8 mouse cellular contexts compared by ENCODE assay signal in genomic region chr6:114875018-114875558, GRCm38 (mm10).
DNase-seq lines count a peak whose midpoint lies in the region; ATAC-seq and TF ChIP-seq lines count a peak whose summit lies in the region.

No protein-coding gene starts in this region.

- no peak; the same call in 1 of the 2 replicates for TF ChIP-seq POLR2A in brain, embryonic 14.5 days (IDR thresholded peaks at IDR 0.05; ENCODE audit: borderline replicate concordance, extremely low read depth, insufficient read depth, insufficient read length, poor library complexity, severe bottlenecking)

- H3K9me3 ChIP-seq in heart, embryonic 11.5 days (replicated peaks; ENCODE audit: control insufficient read depth, low read length): no peaks in the 10 kb centered on the region
- H3K9me3 ChIP-seq in kidney, embryonic 15.5 days (replicated peaks): no peaks in the 10 kb centered on the region

- ATAC-seq in erythroblast, adult 5-6 weeks (replicated peaks; ENCODE audit: low FRiP score, poor library complexity, severe bottlenecking): peak; percentile 69
- peak; percentile 79 for ATAC-seq in heart, embryonic 11.5 days (replicated peaks; ENCODE audit: insufficient number of reproducible peaks, low FRiP score, low TSS enrichment)
- peak; percentile 85 for ATAC-seq in kidney, embryonic 15.5 days (replicated peaks; ENCODE audit: low FRiP score)

- peak overlapping the region; percentile 94 for H3K4me2 ChIP-seq in heart, embryonic 11.5 days
- H3K4me2 ChIP-seq in kidney, embryonic 15.5 days: peak overlapping the region; percentile 85

- H3K9ac ChIP-seq in heart, embryonic 11.5 days (ENCODE audit: low read depth, low read length): peak overlapping the region; percentile 82
- H3K9ac ChIP-seq in kidney, embryonic 15.5 days: peak overlapping the region; percentile 65

- no peaks in the 10 kb centered on the region for H3K27me3 ChIP-seq in heart, embryonic 11.5 days (ENCODE audit: control insufficient read depth, insufficient read depth, low read length)
- H3K27me3 ChIP-seq in kidney, embryonic 15.5 days: no peaks in the 10 kb centered on the region

- DNase-seq in CD4-positive helper T cell, adult 2 months (ENCODE audit: low read depth, low spot score): peak; percentile 87
- peak; percentile 98 for DNase-seq in brain, embryonic 14.5 days (ENCODE audit: low read depth)
- peak; percentile 88 for DNase-seq in liver
- DNase-seq in monocyte, adult 2 months (ENCODE audit: low read depth in 1 of 2, low spot score in 2 of 2): peak; percentile 84 to 89
- peak; percentile 85 to 87 for DNase-seq in spleen, postnatal 36 days (ENCODE audit: low spot score in 2 of 2)

- TF ChIP-seq CTCF in brain, embryonic 14.5 days (IDR thresholded peaks at IDR 0.05; ENCODE audit: borderline replicate concordance, extremely low read depth, insufficient read depth, insufficient read length): no peak

- under 1% methylated on average over 18 of the region's 18 CpGs for WGBS in heart, embryonic 11.5 days (ENCODE audit: insufficient replicate concordance)
- WGBS in kidney, embryonic 15.5 days: under 1% methylated on average over 18 of the region's 18 CpGs

- peak overlapping the region; percentile 54 for H3K4me3 ChIP-seq in heart, embryonic 11.5 days (ENCODE audit: low read depth, low read length)
- H3K4me3 ChIP-seq in kidney, embryonic 15.5 days (replicated peaks): peak overlapping the region; percentile 49

- H3K4me1 ChIP-seq in heart, embryonic 11.5 days (ENCODE audit: control insufficient read depth, insufficient read depth, low read length): peaks cover 78% of the 10 kb centered on the region
- peaks cover 94% of the 10 kb centered on the region for H3K4me1 ChIP-seq in kidney, embryonic 15.5 days

- no peaks in the 10 kb centered on the region for H3K36me3 ChIP-seq in heart, embryonic 11.5 days (ENCODE audit: control insufficient read depth, insufficient read depth, low read length)
- peaks cover 15% of the 10 kb centered on the region for H3K36me3 ChIP-seq in kidney, embryonic 15.5 days

- H3K27ac ChIP-seq in heart, embryonic 11.5 days (ENCODE audit: low read depth, low read length): peak overlapping the region; percentile 96
- peak overlapping the region; percentile 99 for H3K27ac ChIP-seq in kidney, embryonic 15.5 days

Comparison
In these comparisons a context has a peak if more than half of its experiments do, and no peak if none do; other contexts are left out.
1. Peak in every context shown above with its lines: DNase-seq, ATAC-seq, H3K4me3 ChIP-seq and H3K27ac ChIP-seq.